Mouse (Mus musculus): ENCODE results near the gene Ifitm2.
"Not testable (repeated sequence)": the region's sequence is repeated elsewhere in the genome, so short reads cannot be mapped to it uniquely, and the experiment has no call there.

Ifitm2 gene

DNA sequence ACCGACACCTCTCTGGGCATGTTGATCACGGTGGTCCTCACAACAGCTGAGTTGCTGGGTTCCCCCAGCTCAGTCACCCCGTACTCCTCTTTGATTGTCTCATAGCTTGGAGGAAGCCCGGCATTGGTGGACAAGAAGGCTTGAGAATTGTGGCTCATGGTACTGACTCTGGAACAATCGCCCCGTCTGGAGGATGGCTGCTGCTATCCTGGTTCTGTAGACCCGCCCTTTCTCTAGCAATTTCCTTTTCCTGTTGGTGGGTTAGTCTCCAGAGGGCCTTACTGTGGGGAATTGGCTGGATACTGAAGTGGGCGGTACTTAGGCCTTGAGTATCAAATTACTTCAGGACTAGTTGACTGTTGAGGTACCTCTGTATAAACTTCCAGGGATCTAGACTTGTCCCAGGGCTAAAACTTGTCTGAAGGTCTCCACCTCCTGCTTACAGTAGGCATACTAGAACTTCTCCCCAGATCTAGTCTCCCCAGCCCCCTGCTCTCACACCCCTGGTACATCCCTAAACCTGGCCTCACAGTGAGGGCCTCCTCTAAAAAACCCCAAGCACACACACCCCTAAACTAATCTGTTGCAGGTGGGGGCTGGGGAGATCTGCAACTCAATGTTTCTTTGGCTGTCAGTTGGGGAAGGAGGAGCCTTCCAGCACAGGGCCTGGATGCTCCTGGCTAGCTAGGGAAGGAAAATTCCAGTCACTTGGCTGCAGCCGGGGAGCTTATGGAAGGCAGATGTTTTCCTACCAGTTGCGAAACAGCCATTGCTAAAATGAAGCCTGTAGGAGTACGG lies at the start of gene Ifitm2, which contains the start of gene Gm45717:
TSS of gene Ifitm2 (minus strand) at position 230 of the 798 bp plus-strand sequence.
TSS of gene Gm45717 (minus strand) at position 180 of the 798 bp plus-strand sequence.
- in situ Hi-C loops (cut with MboI; ENCODE audit: low pct_unique_long_range_greater_than_20kb in 1 of 2, low sequenced_read_pairs in 2 of 2, unreplicated experiment in 1 of 2): loop anchor here (5.0 kb wide), 1 partner anchor 96 kb away; no protein-coding TSS in a partner anchor

DNA sequence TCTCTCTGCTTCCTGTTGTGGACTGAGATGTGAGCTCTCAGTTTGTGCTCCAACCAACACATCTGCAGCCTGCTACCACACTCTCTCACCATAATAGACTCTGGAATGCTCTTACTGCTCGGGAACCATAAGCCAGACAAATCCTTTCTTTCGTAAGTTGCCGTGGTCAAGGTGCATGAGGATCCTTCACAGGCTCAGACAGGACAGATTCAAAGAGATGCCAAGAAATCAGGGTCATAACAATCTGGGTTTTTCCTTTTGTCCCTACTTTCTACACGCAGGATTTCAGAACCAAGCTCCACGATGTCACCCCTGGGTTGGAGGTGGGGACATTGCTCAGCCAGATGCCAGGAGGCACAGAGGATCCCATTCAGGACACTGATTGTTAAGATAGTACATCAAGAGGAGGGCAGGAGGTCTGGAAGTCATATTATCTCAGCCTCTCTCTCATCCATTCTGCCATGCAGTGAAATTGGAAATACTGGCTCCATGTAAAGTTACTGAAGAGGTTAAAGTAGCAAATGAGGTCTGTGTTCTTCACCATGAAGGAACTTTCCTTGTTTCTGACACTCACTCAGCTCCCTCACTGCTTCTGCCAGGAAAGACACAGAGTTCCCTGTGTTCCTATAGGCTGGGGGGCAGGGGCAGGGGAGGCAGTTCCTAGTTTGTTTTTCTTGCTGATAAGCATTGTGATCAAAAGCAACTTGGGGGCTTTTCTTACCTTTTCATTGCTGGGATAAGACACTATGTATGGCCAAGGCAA lies 47.6 kb upstream of the Ifitm2 start:
- in situ Hi-C loops (cut with MboI; ENCODE audit: low pct_unique_long_range_greater_than_20kb in 1 of 2, low sequenced_read_pairs in 2 of 2, unreplicated experiment in 1 of 2): no loop called here

DNA sequence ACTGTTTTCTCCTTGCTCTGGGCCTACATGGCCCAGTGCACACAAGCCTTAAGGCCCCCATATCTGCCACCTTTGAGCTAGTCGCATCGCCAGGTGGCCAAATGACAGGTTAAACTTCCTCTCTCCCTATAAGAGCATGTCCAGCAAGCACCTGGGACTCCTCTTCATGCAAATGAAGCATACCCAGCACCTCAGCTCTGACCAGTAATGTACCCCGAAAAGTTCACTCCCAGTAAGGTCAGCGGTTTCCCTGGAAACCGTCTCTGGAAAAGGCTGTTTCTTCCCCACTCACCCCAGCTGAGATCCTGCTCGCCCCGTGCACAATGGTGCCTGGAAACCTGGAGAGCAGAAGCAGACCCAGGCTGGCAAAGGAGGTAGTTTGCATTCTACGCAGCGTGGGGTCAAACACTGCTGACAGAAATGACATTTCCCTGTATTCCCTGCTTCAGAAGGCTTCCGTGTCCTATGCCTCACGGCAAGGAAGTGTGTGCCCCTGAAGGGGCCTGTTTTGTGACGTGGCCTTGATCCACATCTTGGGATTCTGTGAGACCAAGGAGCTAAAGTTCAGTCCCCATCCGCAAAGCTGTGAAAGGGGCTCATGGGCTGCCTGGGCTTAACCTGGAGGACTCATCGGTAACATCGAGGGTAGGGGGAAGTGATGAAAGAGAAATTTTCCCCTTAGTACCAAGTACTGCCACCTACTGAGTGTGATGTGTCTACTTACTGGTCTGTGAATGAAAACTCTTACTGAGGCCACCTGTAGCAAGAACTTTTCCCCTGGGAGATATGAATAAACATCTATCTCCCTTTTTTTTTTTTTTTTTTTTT lies 45.3 kb upstream of the Ifitm2 start:
- in situ Hi-C loops (cut with MboI; ENCODE audit: low pct_unique_long_range_greater_than_20kb in 1 of 2, low sequenced_read_pairs in 2 of 2, unreplicated experiment in 1 of 2): no loop called here

DNA sequence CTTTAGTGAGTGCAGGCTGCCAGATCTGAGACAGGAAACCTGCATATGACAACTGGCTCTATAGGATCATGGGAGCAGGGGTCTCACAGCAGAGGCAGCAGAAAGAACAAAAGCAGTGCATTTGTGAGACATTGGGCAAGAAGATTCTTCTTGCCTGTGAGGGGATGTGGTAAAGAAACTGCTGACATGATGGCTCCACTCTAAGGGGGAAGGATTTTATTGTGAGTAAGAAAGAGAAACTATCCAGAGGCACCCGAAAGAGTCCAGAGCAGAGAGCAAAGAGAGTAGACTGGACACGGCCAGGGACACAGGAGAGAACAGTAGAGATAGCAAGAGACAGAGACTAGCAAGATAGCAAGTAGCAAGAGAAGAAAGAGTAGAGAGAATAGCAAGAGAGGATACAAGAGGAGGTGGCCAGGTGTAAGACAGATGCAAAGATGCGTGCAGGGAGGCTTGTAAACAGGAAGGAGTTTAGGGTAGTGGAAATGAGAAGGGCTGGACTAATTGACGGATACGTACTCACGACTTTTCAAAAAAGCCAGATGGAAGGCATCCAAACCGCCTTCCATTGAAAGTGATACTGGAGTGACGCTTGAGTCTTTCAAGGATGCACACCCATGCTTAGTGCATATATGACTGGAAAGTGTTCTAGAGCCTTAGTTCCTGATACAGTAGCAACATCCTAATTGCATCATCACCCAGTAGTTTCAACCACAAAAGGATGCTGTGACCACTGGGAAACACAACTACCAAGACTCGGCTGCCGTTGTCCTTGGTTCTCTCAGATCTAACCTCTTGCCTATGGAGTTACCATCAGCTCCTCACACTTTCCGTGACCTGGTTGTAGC lies 43.3 kb upstream of the Ifitm2 start:
- in situ Hi-C loops (cut with MboI; ENCODE audit: low pct_unique_long_range_greater_than_20kb in 1 of 2, low sequenced_read_pairs in 2 of 2, unreplicated experiment in 1 of 2): no loop called here

DNA sequence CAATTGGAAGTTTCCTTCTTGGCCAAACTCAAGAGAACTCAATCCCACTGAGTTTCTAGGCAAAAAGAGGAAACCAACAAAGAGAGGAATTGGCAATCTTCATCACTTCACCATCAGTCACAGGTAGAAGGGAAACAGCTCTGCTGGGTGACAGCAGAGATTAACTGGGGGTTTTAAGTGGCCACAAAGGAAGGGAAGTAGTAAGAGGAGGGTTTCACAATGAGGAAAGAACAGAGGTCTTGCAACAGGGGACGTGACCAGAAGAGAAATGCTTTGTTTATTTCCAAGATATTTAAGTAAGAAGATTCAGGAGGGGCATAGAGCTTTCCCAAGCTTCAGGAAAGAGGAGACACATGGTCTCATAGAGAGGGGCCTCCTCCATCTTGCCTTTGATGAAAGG lies 42.0 kb upstream of the Ifitm2 start:
- in situ Hi-C loops (cut with MboI; ENCODE audit: low pct_unique_long_range_greater_than_20kb in 1 of 2, low sequenced_read_pairs in 2 of 2, unreplicated experiment in 1 of 2): no loop called here

DNA sequence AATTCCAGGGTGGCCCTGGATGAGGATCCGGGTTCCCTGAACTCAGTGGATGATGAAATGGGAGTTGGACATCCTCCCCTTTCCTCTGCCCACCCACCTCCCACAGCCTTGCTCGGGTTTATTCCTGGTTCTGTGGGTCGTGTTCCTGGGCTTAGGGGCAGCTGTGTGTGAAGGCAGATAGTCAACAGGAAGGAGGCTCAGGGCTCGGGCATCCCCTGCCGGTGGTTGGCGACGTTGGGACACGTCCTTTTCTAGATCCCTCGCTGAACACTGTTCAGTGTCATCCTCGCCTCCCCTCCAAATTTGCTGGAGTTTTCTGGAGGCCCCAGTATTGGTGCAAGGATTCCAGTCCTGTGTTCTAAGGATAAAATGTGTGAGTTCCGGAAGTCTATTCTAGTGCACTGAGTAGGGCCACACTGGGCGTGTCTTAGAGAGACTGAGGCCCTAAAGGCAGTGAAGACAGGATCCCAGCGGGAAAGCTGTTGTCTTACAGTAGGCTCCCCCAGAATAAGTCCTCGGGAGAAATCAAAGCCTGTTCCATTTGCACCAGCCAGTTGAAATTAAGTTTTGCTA lies 35.4 kb upstream of the Ifitm2 start:
- in situ Hi-C loops (cut with MboI; ENCODE audit: low pct_unique_long_range_greater_than_20kb in 1 of 2, low sequenced_read_pairs in 2 of 2, unreplicated experiment in 1 of 2): no loop called here

DNA sequence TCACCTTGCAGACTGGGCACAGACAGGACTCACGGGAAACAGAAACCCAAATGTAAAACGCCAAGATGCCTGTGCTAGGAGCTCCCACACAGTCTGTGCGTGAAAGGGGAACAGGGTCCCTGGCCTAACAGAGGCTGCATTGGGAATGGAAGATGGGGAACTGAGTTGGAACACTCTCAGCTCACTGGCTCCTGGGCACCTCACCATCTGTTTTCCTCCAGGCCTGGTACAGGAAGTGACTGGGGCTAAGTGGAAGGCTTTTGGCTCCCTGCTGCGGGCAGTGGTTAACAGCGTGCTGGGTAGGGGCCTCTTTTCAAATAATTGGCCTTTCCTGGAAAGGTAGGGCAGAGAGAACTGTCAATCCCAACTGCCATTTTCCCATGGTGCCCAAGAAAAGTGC lies 34.8 kb upstream of the Ifitm2 start:
- in situ Hi-C loops (cut with MboI; ENCODE audit: low pct_unique_long_range_greater_than_20kb in 1 of 2, low sequenced_read_pairs in 2 of 2, unreplicated experiment in 1 of 2): no loop called here

DNA sequence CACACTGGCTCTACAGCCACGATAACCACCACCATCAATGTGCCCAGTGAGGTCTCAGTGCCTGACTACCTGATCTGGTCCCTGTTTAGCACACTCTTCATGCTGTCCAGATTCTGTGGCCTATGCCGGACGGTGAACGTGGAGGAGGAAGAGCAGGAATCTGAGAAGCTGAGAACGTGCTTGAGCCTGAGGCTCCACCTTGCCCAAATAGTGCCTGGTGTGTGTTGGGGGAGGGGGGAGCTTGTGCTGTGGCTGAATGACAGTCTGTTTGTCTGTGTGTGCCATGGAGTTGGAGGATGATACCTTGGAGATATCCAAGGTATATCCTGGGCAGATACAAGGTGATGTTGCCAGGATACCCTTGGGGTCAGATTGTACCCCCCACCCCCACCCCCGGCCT lies 34.4 kb upstream of the Ifitm2 start:
- in situ Hi-C loops (cut with MboI; ENCODE audit: low pct_unique_long_range_greater_than_20kb in 1 of 2, low sequenced_read_pairs in 2 of 2, unreplicated experiment in 1 of 2): no loop called here

DNA sequence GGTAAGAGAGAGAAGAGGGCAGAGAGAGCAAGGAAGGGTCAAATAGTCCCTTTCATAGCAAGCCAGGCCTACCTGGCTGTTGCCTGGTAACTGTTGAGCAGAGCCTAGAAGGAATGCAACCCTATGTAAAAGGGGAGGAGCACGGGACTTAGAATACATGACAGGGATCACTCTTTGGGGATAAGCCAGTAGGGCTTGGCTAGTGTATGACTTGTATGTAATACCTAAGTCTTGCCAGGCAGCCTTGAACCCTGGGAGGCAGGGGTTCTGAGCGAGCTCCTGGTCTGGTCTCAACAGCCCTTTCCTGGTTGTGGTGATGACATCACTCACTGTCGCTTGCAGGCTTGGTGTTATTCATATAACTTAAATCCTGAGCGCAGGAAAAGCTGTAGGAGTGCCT lies 33.2 kb upstream of the Ifitm2 start:
- in situ Hi-C loops (cut with MboI; ENCODE audit: low pct_unique_long_range_greater_than_20kb in 1 of 2, low sequenced_read_pairs in 2 of 2, unreplicated experiment in 1 of 2): no loop called here

DNA sequence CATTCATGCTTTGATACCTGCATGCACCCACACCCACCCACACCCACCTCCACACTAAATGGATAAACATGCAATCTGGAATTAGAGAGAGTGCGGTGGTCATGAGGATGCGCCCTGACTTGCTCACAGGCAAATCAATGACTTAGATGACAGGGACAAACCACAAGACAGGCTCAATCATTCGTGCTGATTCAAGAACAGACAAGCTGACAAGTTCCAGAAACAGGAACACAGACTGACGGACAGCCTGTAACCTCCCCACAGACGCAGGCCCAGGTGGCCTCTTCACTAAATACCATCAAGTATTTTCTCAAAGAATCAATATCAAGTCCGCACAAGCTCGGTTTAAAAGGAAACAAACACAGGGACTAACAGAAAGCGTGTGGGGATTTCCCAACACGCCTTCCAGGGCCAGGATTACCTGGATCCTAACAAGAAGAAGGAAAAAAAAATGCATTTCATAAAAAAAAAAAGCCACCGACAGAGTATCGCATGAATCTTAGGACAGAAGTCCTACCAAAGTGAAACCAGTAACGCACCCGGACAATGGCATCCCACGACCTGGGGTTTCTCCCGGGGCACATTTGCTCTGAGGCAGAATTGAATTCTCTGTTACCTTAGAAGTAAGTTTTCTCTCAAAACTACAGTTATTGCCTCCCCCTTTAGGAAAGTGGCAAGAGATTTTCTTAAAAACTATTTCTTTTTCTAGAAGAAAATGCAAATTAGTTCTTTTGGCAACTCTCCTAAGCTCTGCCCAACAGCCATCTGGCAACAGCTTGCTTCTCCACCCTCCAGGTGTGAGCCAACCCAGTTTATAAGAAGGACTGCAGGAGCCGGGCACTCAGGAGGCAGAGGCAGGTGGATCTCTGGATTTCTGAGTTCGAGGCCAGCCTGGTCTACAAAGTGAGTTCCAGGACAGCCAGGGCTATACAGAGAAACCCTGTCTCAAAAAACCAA lies 31.7 kb upstream of the Ifitm2 start:
- in situ Hi-C loops (cut with MboI; ENCODE audit: low pct_unique_long_range_greater_than_20kb in 1 of 2, low sequenced_read_pairs in 2 of 2, unreplicated experiment in 1 of 2): no loop called here

DNA sequence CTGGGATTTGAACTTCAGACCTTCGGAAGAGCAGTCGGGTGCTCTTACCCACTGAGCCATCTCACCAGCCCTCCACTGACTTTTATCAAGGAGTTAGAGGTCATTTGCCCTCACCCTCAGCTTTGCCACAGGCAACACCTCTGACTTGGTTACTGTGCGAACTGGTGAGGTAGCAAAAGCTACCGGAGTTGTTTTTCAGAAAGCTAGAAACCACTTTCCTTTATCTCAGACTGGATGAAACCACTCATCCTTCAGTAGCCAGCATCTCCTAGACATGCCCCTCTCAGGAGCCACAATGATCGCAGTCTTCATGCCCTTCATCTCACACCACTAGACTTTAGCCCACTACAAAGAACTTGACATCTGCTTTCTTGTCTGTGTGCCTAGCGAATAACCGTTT lies 27.2 kb upstream of the Ifitm2 start:
- in situ Hi-C loops (cut with MboI; ENCODE audit: low pct_unique_long_range_greater_than_20kb in 1 of 2, low sequenced_read_pairs in 2 of 2, unreplicated experiment in 1 of 2): no loop called here

DNA sequence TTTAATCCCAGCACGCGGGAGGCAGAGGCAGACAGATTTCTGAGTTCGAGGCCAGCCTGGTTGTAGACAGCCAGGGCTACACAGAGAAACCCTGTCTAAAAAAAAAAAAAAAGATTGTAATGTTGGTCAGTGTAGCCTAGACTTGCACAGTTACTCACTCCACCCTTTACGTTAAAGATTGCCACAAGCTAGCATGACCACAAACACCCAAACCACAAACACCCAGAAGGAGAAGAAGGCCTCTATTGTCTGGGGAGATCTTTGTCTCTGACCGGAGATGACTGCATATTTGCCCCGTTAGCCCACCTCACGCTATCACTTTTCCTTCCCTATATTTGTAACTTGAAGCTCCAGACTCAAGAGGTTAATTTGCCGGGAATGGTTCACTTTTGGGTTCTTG lies 25.9 kb upstream of the Ifitm2 start:
- in situ Hi-C loops (cut with MboI; ENCODE audit: low pct_unique_long_range_greater_than_20kb in 1 of 2, low sequenced_read_pairs in 2 of 2, unreplicated experiment in 1 of 2): no loop called here

DNA sequence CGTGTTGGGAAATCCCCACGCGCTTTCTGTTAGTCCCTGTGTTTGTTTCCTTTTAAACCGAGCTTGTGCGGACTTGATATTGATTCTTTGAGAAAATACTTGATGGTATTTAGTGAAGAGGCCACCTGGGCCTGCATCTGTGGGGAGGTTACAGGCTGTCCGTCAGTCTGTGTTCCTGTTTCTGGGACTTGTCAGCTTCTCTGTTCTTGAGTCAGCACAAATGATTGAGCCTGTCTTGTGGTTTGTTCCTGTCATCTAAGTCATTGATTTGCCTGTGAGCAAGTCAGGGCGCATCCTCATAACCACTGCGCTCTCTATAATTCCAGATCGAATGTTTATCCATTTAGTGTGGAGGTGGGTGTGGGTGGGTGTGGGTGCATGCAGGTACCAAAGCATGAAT lies 20.9 kb upstream of the Ifitm2 start:
- in situ Hi-C loops (cut with MboI; ENCODE audit: low pct_unique_long_range_greater_than_20kb in 1 of 2, low sequenced_read_pairs in 2 of 2, unreplicated experiment in 1 of 2): not testable (repeated sequence)

DNA sequence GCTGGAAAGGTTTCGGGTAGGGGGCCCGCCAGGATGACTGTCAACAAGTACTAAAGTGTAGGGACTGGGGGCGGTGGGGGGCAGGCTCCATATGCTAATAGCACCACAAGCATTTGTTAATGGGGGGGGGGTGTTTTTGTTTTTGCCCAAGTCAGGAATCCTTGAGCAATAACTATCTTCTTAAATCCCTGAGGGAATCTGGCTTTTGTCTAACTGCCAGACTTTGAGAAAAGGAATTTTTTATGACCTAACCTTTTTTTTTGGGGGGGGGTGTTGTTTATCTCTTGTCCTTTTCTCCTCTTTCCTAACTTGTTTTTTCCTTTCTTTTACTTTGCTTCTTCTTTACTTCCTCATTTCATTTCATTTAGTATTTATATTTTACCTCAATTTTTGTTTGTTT lies 19.7 kb upstream of the Ifitm2 start:
- in situ Hi-C loops (cut with MboI; ENCODE audit: low pct_unique_long_range_greater_than_20kb in 1 of 2, low sequenced_read_pairs in 2 of 2, unreplicated experiment in 1 of 2): no loop called here

DNA sequence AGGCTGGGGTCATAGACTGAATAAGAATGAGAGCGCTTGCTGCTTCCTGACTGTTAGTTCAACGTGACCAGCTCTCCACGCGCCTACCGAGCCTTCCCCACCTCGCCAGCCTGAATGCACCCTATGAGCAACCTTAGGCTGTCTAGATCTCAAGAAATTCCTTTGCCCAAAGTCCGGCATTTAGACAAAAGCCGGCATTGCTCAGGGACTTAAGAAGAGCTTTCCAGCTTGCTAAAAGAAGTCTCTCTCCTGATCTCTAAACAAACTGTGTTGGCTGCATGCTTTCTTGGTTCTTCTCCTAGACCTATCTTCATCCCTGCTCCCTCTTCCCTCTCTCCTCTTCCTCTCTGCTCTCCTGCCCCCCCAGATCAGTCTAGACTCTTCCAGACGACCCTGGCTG lies 19.2 kb upstream of the Ifitm2 start:
- in situ Hi-C loops (cut with MboI; ENCODE audit: low pct_unique_long_range_greater_than_20kb in 1 of 2, low sequenced_read_pairs in 2 of 2, unreplicated experiment in 1 of 2): no loop called here

DNA sequence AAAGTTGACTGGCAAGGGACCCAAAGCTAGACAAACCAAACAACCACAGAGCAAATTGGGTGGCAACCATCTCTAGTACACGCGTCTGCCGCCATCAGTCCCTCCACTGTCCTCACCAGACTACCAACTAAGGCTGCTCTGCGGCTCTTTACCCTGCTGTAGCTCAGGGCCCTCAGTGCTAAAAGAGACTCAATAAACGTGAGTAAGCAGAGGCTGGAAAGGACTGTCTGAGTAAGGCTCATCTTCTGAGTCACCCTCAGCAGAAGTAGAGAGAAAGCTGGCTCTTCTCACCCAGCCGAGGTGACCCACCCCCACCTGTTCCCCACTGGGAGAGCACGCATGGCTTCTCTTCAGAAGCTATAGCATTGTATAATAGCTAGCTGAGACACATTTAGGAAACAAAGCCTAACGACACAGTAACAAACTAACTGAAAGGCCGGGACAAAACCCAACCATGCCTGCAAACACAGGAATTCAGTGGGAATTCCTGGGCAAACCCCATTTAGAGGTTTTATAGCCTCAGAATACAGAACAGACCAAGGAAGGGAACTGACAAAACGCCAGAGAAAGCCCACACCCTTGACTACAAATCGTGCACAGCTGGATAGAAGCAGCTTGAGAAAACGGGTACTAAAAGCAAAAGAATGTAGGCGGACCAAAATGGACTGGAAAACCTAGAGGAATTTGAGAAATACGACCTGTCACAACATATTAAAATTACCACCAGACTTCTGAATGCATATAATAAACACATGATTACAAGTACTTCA lies 17.8 kb upstream of the Ifitm2 start:
- in situ Hi-C loops (cut with MboI; ENCODE audit: low pct_unique_long_range_greater_than_20kb in 1 of 2, low sequenced_read_pairs in 2 of 2, unreplicated experiment in 1 of 2): no loop called here

Data from mouse embryonic stem cell (cell line).